Mouse (Mus musculus) liver, embryonic 14.5 days (tissue): ENCODE measurements around the gene Gm6096. TPM values are rescaled to one million over a fixed set of nuclear protein-coding genes. Genes with fewer than 3 reads are reported as not detected.
"Not testable (repeated sequence)": the region's sequence is repeated elsewhere in the genome, so short reads cannot be mapped to it uniquely, and the experiment has no call there.

Experiments
- ATAC-seq: fragments of 200-750 bp; cut with Nextera tagmentation; 2 replicates; pipeline ENCODE4 v1.8.0; 2017; ENCODE audit warnings: moderate number of reproducible peaks, mild to moderate bottlenecking, moderate library complexity; ENCODE audit not compliant: insufficient read depth
- DNase-seq, 3 experiments: peaks; one replicate each; pipeline ENCODE4 v3.0.0-alpha.2; 2012 to 2013; ENCODE audit warnings: low read depth in 3 of 3, low spot score in 3 of 3
- H3K27ac ChIP-seq: fragments of 300-500 bp; sonication (generic); 2 replicates; pipeline ENCODE4 v1.5.1; 2014; ENCODE audit warnings: moderate library complexity, mild to moderate bottlenecking, control low read depth, inconsistent platforms
- H3K27me3 ChIP-seq: fragments of 300-500 bp; sonication (generic); 2 replicates; pipeline ENCODE4 v1.6.1; 2014; ENCODE audit warnings: mild to moderate bottlenecking, low read length, moderate library complexity; ENCODE audit not compliant: control insufficient read depth, insufficient read depth
- H3K36me3 ChIP-seq: fragments of 300-500 bp; sonication (generic); replicated peaks from 2 replicates; pipeline ENCODE4 v1.6.1; 2014; ENCODE audit warnings: low read depth; ENCODE audit not compliant: control insufficient read depth, insufficient read depth
- H3K4me1 ChIP-seq, 2 experiments: fragments of 200-500 bp in 1 of 2; fragments of 300-500 bp in 1 of 2; sonication (generic) in 1 of 2; replicated peaks; 2 replicates each; pipeline ENCODE4 v1.6.1; 2012 to 2014; ENCODE audit warnings: antibody characterized with exemption in 1 of 2, inconsistent platforms in 1 of 2, low read length in 1 of 2; ENCODE audit not compliant: control insufficient read depth in 2 of 2, insufficient read depth in 2 of 2
- H3K4me2 ChIP-seq: fragments of 300-500 bp; sonication (generic); 2 replicates; pipeline ENCODE4 v1.6.1; 2014; ENCODE audit warnings: low read depth, mild to moderate bottlenecking, control low read depth, moderate library complexity
- H3K4me3 ChIP-seq, 2 experiments: fragments of 200-500 bp in 1 of 2; fragments of 300-500 bp in 1 of 2; sonication (generic) in 1 of 2; 2 replicates each; pipeline ENCODE4 v1.5.1; 2012 to 2014; ENCODE audit warnings: low read depth in 2 of 2, low read length in 2 of 2, mild to moderate bottlenecking in 2 of 2, control low read depth in 1 of 2, inconsistent platforms in 1 of 2, moderate library complexity in 1 of 2; ENCODE audit not compliant: insufficient read depth in 1 of 2
- H3K9ac ChIP-seq: fragments of 300-500 bp; sonication (generic); replicated peaks from 2 replicates; pipeline ENCODE4 v1.6.1; 2014; ENCODE audit warnings: mild to moderate bottlenecking, control low read depth, moderate library complexity
- H3K9me3 ChIP-seq: fragments of 300-500 bp; sonication (generic); 2 replicates; pipeline ENCODE4 v1.6.1; 2016; ENCODE audit warnings: low read length, mixed read lengths; ENCODE audit not compliant: control insufficient read depth
- CTCF ChIP-seq: IDR thresholded peaks from 2 replicates; pipeline ENCODE4 v1.5.1; 2016; ENCODE audit warnings: antibody characterized with exemption, low read depth, control low read depth
- EP300 ChIP-seq: IDR thresholded peaks from 2 replicates; pipeline ENCODE4 v1.6.1; 2016; ENCODE audit warnings: antibody characterized with exemption, low read depth
- WGBS: fragments of 180-500 bp; shearing (Covaris S2); extraction: QIAGEN DNeasy Blood & Tissue Kit; methylation state at CpG from one replicate; pipeline ENCODE4 v1.1.7; 2014; ENCODE audit not compliant: insufficient replicate concordance; 5-methylcytosine and 5-hydroxymethylcytosine counted together
- polyA plus RNA-seq, 2 experiments: library from polyadenylated mRNA; depleted of rRNA in 1 of 2; stranded (reverse) in 1 of 2; unstranded in 1 of 2; fragments of >200 nt; fragmentation: Nextera tagmentation in 1 of 2; extraction: Ambion mirVana in 1 of 2; gene quantifications; 2 replicates each; pipeline versions ENCODE4 v1.2.1 to v1.2.3; 2012 to 2014

The Gm6096 gene
- polyA plus RNA-seq (2012; rRNA removed) = not detected in 2 replicates
- polyA plus RNA-seq (2014; fragmentation: Nextera tagmentation; extraction: Ambion mirVana) = 0.30 TPM in 1 of 2 replicates, not detected in the other

DNA sequence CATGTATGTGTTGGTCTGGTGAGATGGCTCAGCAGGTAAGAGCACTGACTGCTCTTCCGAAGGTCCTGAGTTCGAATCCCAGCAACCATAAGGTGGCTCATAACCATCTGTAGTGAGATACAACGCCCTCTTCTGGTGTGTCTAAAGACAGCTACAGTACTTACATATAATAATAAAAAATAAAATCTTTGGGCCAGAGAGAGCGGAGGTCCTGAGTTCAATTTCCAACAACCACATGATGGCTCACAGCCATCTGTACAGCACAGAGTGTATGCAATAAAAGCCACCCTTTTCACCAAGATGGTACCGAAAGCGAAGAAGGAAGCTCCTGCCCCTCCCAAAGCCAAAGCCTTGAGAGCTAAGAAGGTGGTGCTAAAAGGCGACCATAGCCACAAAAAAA is at the start of gene Gm6096:
Gene Gm6096, plus strand, starts transcription at position 301 of the 400 bp plus-strand sequence.
- 85% methylated on average over 7 of the region's 7 CpGs for WGBS
- Histone ChIP-seq H3K27me3 (no peaks in the 10 kb centered on the region), H3K36me3 (peaks cover 44% of the 10 kb centered on the region)

DNA sequence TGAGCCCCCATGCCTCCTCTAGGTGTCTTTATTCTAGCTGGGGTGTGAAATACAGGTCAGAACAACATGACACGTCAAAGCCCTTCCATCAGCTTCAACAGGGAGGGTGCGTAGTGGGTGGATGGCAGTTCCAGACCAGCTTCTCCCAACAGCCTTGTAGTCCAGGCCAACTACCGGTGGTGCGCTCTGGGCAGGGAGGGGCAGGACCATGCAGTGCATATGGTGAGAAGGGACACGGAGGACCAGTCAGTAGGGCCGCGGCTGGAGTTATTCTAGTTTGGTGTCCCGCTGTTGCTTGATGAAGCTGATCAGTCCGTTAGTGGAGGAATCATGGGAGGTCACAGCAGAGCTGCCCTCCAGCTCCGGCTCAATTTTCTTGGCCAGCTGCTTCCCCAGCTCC is 48.7 kb upstream of the Gm6096 start:
- H3K9ac ChIP-seq, ATAC-seq, H3K27me3 ChIP-seq, H3K4me3 ChIP-seq, H3K9me3 ChIP-seq, H3K4me2 ChIP-seq, H3K27ac ChIP-seq, H3K4me1 ChIP-seq, DNase-seq: not testable (repeated sequence)
- 76% methylated on average over 10 of the region's 10 CpGs for WGBS
- H3K36me3 ChIP-seq = peaks cover 24% of the 10 kb centered on the region

More for the DNA sequence above, at the start of gene Gm6096:
- Histone ChIP-seq H3K4me1 (no peaks in the 10 kb centered on the region), H3K4me3 (no peak within 1 kb of the TSS), H3K4me2 (no peak within 1 kb of the TSS), H3K27ac (no peak within 1 kb of the TSS), H3K9ac (no peak within 1 kb of the TSS), H3K9me3 (no peaks in the 10 kb centered on the region)
- TF ChIP-seq EP300 = no peak
- TF ChIP-seq CTCF = no peak; the same call in 1 of the 2 replicates
- ATAC-seq (no peak), DNase-seq (no peak)

DNA sequence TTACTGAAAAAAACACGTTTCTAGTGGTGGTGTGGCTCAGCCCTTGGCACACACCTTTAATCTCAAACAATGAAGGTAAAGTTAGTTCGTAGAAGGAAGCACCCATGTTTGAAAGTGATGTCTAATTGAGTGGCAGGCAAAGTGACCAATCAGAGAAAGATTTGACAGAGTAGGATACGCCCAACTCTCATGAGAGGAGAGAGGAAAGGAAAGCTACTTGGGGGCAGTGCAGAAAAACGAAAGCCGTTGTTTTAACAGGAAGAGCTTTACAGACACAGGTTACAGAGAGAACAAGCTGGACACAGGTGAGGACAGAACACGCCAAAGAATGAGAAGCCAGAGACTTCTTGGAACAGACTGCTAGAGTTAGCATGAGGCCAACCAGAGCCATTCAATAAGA is 44.5 kb upstream of the Gm6096 start:
- ATAC-seq = no peak
- H3K9me3 ChIP-seq = no peaks in the 10 kb centered on the region
- H3K27ac ChIP-seq = no peak overlapping the region
- TF ChIP-seq EP300 (no peak), CTCF (no peak)
- no peak overlapping the region for H3K9ac ChIP-seq
- H3K4me1 ChIP-seq = no peaks in the 10 kb centered on the region
- 73% methylated on average over 6 of the region's 6 CpGs for WGBS
- no peaks in the 10 kb centered on the region for H3K27me3 ChIP-seq
- no peak overlapping the region for H3K4me3 ChIP-seq
- H3K36me3 ChIP-seq = peaks cover 36% of the 10 kb centered on the region
- H3K4me2 ChIP-seq = no peak overlapping the region
- DNase-seq = no peak

- 79% methylated on average over 9 of the region's 9 CpGs for WGBS
- ATAC-seq (no peak), DNase-seq (no peak)
- Histone ChIP-seq H3K4me2 (no peak overlapping the region), H3K4me1 (no peaks in the 10 kb centered on the region), H3K9me3 (no peaks in the 10 kb centered on the region), H3K27ac (no peak overlapping the region), H3K9ac (no peak overlapping the region), H3K4me3 (no peak overlapping the region), H3K27me3 (no peaks in the 10 kb centered on the region), H3K36me3 (peaks cover 34% of the 10 kb centered on the region)
- TF ChIP-seq CTCF (peak; percentile 53), EP300 (no peak)
These were observed 42.7 kb upstream of the Gm6096 start for GRCm38 (mm10) chr7:34208027-34208745.

GRCm38 (mm10) chr7:34213281-34213680 is 37.6 kb upstream of the Gm6096 start:
- Histone ChIP-seq H3K9me3 (no peaks in the 10 kb centered on the region), H3K36me3 (peaks cover 19% of the 10 kb centered on the region), H3K27me3 (no peaks in the 10 kb centered on the region), H3K4me1 (no peaks in the 10 kb centered on the region), H3K9ac (no peak overlapping the region), H3K4me3 (no peak overlapping the region), H3K4me2 (no peak overlapping the region), H3K27ac (no peak overlapping the region)
- no peak for DNase-seq
- ATAC-seq = no peak
- WGBS = 71% methylated on average over 7 of the region's 7 CpGs
- TF ChIP-seq CTCF (no peak), EP300 (no peak)
